Mouse (Mus musculus): ENCODE measurements around the gene Lpcat1. TPM values are rescaled to one million over a fixed set of nuclear protein-coding genes. Genes with fewer than 3 reads are reported as not detected.

The Lpcat1 gene
- 74.9 and 80.1 TPM in 2 replicates for polyA plus RNA-seq (2014; fragmentation: Nextera tagmentation; extraction: Ambion mirVana)

DNA sequence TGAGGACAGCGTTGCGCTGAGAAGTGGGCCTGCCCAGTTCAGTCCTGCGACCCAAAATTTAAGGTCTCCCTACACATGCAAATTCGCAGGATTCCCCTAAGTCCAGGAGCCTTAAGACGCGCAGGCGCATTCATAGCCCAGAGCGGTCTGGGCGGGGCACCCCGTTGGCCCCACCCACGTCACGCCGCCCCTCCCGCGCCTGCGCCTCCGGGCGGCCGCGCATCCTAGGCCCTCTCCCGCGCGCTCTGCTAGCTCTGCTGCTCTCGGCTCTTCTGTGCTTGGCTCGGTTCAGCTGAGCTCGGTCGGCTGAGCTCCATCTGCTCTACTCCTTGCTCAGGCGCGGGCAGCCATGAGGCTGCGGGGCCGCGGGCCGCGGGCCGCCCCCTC, at the start of gene Lpcat1:
Gene Lpcat1, plus strand, starts transcription at position 164 of the 387 bp plus-strand sequence.
- Histone ChIP-seq H3K36me3 (ENCODE audit: control insufficient read depth, insufficient read depth, low read length) (no peaks in the 10 kb centered on the region), H3K4me2 (ENCODE audit: low read depth, low read length) (peak within 1 kb of the TSS; percentile 86), H3K9me3 (ENCODE audit: control insufficient read depth, low read length) (no peaks in the 10 kb centered on the region), H3K4me3 (ENCODE audit: low read depth, low read length) (peak within 1 kb of the TSS; percentile 92), H3K4me1 (ENCODE audit: control insufficient read depth, insufficient read depth, low read length) (peaks cover 21% of the 10 kb centered on the region), H3K9ac (replicated peaks; ENCODE audit: low read depth, low read length) (peak within 1 kb of the TSS; percentile 87), H3K27ac (ENCODE audit: low read depth, low read length) (peak within 1 kb of the TSS; percentile 97), H3K27me3 (ENCODE audit: control insufficient read depth, insufficient read depth, low read length) (peaks cover 3% of the 10 kb centered on the region; the same call in 1 of the 2 replicates)
- under 1% methylated on average over 34 of the region's 35 CpGs for WGBS
- peak; percentile 97 for ATAC-seq (ENCODE audit: low read depth)

DNA sequence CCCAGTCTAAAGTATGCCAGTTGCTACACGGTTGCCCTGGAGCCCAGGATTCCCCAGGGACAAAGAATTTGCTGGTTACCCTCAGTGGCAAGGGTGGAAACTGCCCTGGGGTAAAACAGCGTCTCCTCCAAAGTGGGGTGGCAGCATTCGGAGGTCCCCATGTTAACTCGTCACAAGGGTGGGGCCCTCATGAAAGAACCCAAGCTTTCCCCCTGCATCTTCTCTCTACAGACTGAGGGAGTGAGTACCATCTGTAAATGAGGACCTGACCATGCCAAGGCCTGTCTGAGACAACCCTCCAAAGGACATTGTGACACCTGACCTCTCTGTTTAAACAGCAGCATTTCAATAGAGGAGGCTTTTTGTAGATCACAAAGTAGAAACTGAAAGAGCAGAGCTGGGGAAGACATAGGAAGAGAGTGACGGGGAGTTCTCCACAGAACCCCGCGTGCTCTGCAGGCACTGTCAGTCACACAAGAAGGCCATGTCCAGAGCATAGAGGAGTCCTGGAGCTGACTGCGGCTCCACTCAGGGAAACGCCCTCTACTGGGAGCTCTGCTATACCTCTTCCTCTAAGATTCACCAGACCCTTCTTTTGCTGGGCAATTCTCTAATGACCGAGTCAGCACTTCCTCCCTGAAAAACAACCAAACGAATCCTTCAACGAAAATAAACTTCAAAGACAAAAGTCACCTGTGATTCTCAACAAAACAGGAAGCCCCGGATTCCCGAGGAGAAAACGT, 49.3 kb upstream of the Lpcat1 start:
- H3K27me3 ChIP-seq (ENCODE audit: control insufficient read depth, insufficient read depth, low read length) = no peaks in the 10 kb centered on the region
- no peak overlapping the region for H3K4me2 ChIP-seq (ENCODE audit: low read depth, low read length)
- WGBS = 35% methylated on average over 15 of the region's 15 CpGs
- no peak overlapping the region for H3K9ac ChIP-seq (replicated peaks; ENCODE audit: low read depth, low read length)
- no peaks in the 10 kb centered on the region for H3K4me1 ChIP-seq (ENCODE audit: control insufficient read depth, insufficient read depth, low read length)
- peak; percentile 48; the same call in 1 of the 2 replicates for ATAC-seq (ENCODE audit: low read depth)
- no peak overlapping the region for H3K4me3 ChIP-seq (ENCODE audit: low read depth, low read length)
- no peaks in the 10 kb centered on the region for H3K36me3 ChIP-seq (ENCODE audit: control insufficient read depth, insufficient read depth, low read length)
- no peak overlapping the region for H3K27ac ChIP-seq (ENCODE audit: low read depth, low read length)
- H3K9me3 ChIP-seq (ENCODE audit: control insufficient read depth, low read length) = no peaks in the 10 kb centered on the region

DNA sequence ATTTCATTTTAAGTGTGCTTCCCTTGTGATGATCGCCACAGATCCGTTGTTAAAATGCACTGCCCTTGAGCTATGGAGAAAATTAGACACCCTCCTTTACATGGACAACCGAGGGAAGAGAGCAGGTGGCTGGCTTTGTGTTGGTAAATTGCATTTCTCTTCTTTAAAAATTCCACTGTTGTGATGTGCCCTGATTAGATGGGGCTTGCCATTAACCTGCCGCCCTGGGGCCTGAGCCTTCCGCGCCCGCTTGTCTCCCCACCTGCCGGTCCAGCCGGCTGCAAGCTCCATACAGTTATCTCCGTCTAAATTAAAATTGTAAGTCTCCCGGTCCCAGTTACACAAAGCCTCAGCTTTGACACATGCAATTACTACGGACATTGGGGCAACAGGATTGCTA, 48.7 kb upstream of the Lpcat1 start:
- 29% methylated on average over 12 of the region's 12 CpGs for WGBS

GRCm38 (mm10) chr13:73419244-73419643, 47.8 kb upstream of the Lpcat1 start:
- Histone ChIP-seq H3K4me3 (ENCODE audit: low read depth, low read length) (no peak overlapping the region), H3K4me2 (ENCODE audit: low read depth, low read length) (no peak overlapping the region), H3K4me1 (ENCODE audit: control insufficient read depth, insufficient read depth, low read length) (no peaks in the 10 kb centered on the region), H3K27me3 (ENCODE audit: control insufficient read depth, insufficient read depth, low read length) (no peaks in the 10 kb centered on the region), H3K27ac (ENCODE audit: low read depth, low read length) (no peak overlapping the region), H3K9ac (replicated peaks; ENCODE audit: low read depth, low read length) (no peak overlapping the region), H3K36me3 (ENCODE audit: control insufficient read depth, insufficient read depth, low read length) (no peaks in the 10 kb centered on the region), H3K9me3 (ENCODE audit: control insufficient read depth, low read length) (no peaks in the 10 kb centered on the region)
- 77% methylated on average over 5 of the region's 5 CpGs for WGBS
- ATAC-seq (ENCODE audit: low read depth) = no peak

More for the DNA sequence above, 48.7 kb upstream of the Lpcat1 start:
- H3K4me2 ChIP-seq (ENCODE audit: low read depth, low read length) = no peak overlapping the region
- no peaks in the 10 kb centered on the region for H3K4me1 ChIP-seq (ENCODE audit: control insufficient read depth, insufficient read depth, low read length)
- no peak overlapping the region for H3K27ac ChIP-seq (ENCODE audit: low read depth, low read length)
- no peak overlapping the region for H3K9ac ChIP-seq (replicated peaks; ENCODE audit: low read depth, low read length)
- H3K27me3 ChIP-seq (ENCODE audit: control insufficient read depth, insufficient read depth, low read length) = no peaks in the 10 kb centered on the region
- ATAC-seq (ENCODE audit: low read depth) = peak; percentile 30; the same call in 1 of the 2 replicates
- H3K4me3 ChIP-seq (ENCODE audit: low read depth, low read length) = no peak overlapping the region
- no peaks in the 10 kb centered on the region for H3K9me3 ChIP-seq (ENCODE audit: control insufficient read depth, low read length)
- no peaks in the 10 kb centered on the region for H3K36me3 ChIP-seq (ENCODE audit: control insufficient read depth, insufficient read depth, low read length)

- Histone ChIP-seq H3K4me2 (ENCODE audit: low read depth, low read length) (no peak overlapping the region), H3K4me3 (ENCODE audit: low read depth, low read length) (no peak overlapping the region), H3K4me1 (ENCODE audit: control insufficient read depth, insufficient read depth, low read length) (no peaks in the 10 kb centered on the region), H3K36me3 (ENCODE audit: control insufficient read depth, insufficient read depth, low read length) (no peaks in the 10 kb centered on the region), H3K27me3 (ENCODE audit: control insufficient read depth, insufficient read depth, low read length) (no peaks in the 10 kb centered on the region), H3K9ac (replicated peaks; ENCODE audit: low read depth, low read length) (no peak overlapping the region), H3K27ac (ENCODE audit: low read depth, low read length) (no peak overlapping the region), H3K9me3 (ENCODE audit: control insufficient read depth, low read length) (no peaks in the 10 kb centered on the region)
- WGBS = 63% methylated on average over 4 of the region's 4 CpGs
- ATAC-seq (ENCODE audit: low read depth) = no peak
Observed at GRCm38 (mm10) chr13:73423043-73423442, 44.0 kb upstream of the Lpcat1 start.

- H3K27me3 ChIP-seq (ENCODE audit: control insufficient read depth, insufficient read depth, low read length) = no peaks in the 10 kb centered on the region
- ATAC-seq (ENCODE audit: low read depth) = no peak
- H3K36me3 ChIP-seq (ENCODE audit: control insufficient read depth, insufficient read depth, low read length) = no peaks in the 10 kb centered on the region
- WGBS = 77% methylated on average over 6 of the region's 6 CpGs
- H3K9me3 ChIP-seq (ENCODE audit: control insufficient read depth, low read length) = no peaks in the 10 kb centered on the region
- H3K4me2 ChIP-seq (ENCODE audit: low read depth, low read length) = no peak overlapping the region
- H3K9ac ChIP-seq (replicated peaks; ENCODE audit: low read depth, low read length) = no peak overlapping the region
- no peak overlapping the region for H3K4me3 ChIP-seq (ENCODE audit: low read depth, low read length)
- H3K4me1 ChIP-seq (ENCODE audit: control insufficient read depth, insufficient read depth, low read length) = no peaks in the 10 kb centered on the region
- H3K27ac ChIP-seq (ENCODE audit: low read depth, low read length) = no peak overlapping the region
Observed at GRCm38 (mm10) chr13:73425035-73425434, 42.0 kb upstream of the Lpcat1 start.

- no peaks in the 10 kb centered on the region for H3K9me3 ChIP-seq (ENCODE audit: control insufficient read depth, low read length)
- peak; percentile 70 for ATAC-seq (ENCODE audit: low read depth)
- H3K4me1 ChIP-seq (ENCODE audit: control insufficient read depth, insufficient read depth, low read length) = no peaks in the 10 kb centered on the region
- no peaks in the 10 kb centered on the region for H3K36me3 ChIP-seq (ENCODE audit: control insufficient read depth, insufficient read depth, low read length)
- H3K27ac ChIP-seq (ENCODE audit: low read depth, low read length) = no peak overlapping the region
- no peak overlapping the region for H3K4me3 ChIP-seq (ENCODE audit: low read depth, low read length)
- 6% methylated on average over 11 of the region's 11 CpGs for WGBS
- peak overlapping the region; percentile 36; the same call in 1 of the 2 replicates for H3K4me2 ChIP-seq (ENCODE audit: low read depth, low read length)
- H3K9ac ChIP-seq (replicated peaks; ENCODE audit: low read depth, low read length) = no peak overlapping the region
- H3K27me3 ChIP-seq (ENCODE audit: control insufficient read depth, insufficient read depth, low read length) = no peaks in the 10 kb centered on the region
Observed at GRCm38 (mm10) chr13:73425839-73426490, 41.0 kb upstream of the Lpcat1 start.

- no peak overlapping the region for H3K4me2 ChIP-seq (ENCODE audit: low read depth, low read length)
- whole genome bisulfite sequencing = 78% methylated on average over 4 of the region's 4 CpGs
- H3K4me3 ChIP-seq (ENCODE audit: low read depth, low read length) = no peak overlapping the region
- no peaks in the 10 kb centered on the region for H3K4me1 ChIP-seq (ENCODE audit: control insufficient read depth, insufficient read depth, low read length)
- H3K36me3 ChIP-seq (ENCODE audit: control insufficient read depth, insufficient read depth, low read length) = no peaks in the 10 kb centered on the region
- H3K27ac ChIP-seq (ENCODE audit: low read depth, low read length) = no peak overlapping the region
- no peaks in the 10 kb centered on the region for H3K27me3 ChIP-seq (ENCODE audit: control insufficient read depth, insufficient read depth, low read length)
- H3K9ac ChIP-seq (replicated peaks; ENCODE audit: low read depth, low read length) = no peak overlapping the region
- peak; percentile 7; the same call in 1 of the 2 replicates for ATAC-seq (ENCODE audit: low read depth)
- H3K9me3 ChIP-seq (ENCODE audit: control insufficient read depth, low read length) = no peaks in the 10 kb centered on the region
Observed at GRCm38 (mm10) chr13:73426587-73426986, 40.4 kb upstream of the Lpcat1 start.
